ENCODE assay signal across 9 mouse cellular contexts in the genomic region with DNA sequence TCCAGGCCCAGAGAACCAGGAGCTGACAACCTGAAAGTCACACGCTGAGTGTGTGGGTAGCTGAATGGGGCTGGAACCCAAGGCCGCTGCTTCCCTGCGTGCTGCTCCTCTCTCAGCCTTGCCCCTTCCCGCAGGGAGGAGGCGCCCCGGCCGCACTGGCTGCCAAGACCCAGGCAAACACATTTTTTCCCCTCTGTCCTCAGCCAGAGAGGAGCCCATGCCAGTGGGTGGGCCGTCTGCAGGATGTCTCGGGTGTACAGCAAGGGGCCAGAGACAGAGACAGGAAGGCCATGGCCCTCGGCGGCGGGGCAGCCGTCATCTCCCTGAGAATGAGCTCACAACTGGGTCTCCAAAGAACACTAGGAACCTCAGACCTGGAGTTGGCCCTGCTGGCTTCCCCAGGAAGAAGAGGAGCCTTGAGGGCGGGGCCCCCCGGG. TPM values are rescaled to one million over a fixed set of nuclear protein-coding genes. Genes with fewer than 3 reads are reported as not detected.
A peak's percentile ranks its signal among the peaks of the same experiment; 100 is the strongest.
DNase-seq lines count a peak whose midpoint lies in the region; ATAC-seq lines count a peak whose summit lies in the region.
"Had no signal": no experiment of that assay in that cellular context is flagged by ENCODE, and none has a peak within 500 bp of the region (broad histone marks: within the 10 kb centered on the region; RNA-seq: fewer than 3 reads in every experiment).

No protein-coding gene starts in this region.

- peak; percentile 37 for DNase-seq in urinary bladder, postnatal 25 days (ENCODE audit: low spot score)
- no peak for DNase-seq in urinary bladder, adult 2 months (ENCODE audit: low spot score)
- peak; percentile 55 for DNase-seq in testis, postnatal 14 days (ENCODE audit: low spot score)
- no peak for DNase-seq in right cerebral cortex, adult 18-20 months
- DNase-seq in thymus, postnatal 4 days, result no peak
- no peak for DNase-seq in B cell, adult 2 months

- H3K27me3 ChIP-seq in heart, embryonic 15.5 days, result 0 out of 2 replicates have a peak, but pooled peaks cover 2% of the 10 kb centered on the region
- H3K27me3 ChIP-seq in limb, embryonic 13.5 days, result peaks cover 4% of the 10 kb centered on the region; the same call in 1 of the 2 replicates
- H3K27me3 ChIP-seq: Patski had no signal

- peak overlapping the region; percentile 23; the same call in 1 of the 2 replicates for H3K9ac ChIP-seq in heart, embryonic 15.5 days
- peak overlapping the region; percentile 43; the same call in 1 of the 2 replicates for H3K9ac ChIP-seq in limb, embryonic 13.5 days

- H3K27ac ChIP-seq in heart, embryonic 15.5 days, result peak overlapping the region; percentile 77
- peak overlapping the region; percentile 52; the same call in 1 of the 2 replicates for H3K27ac ChIP-seq in limb, embryonic 13.5 days

- WGBS in heart, embryonic 15.5 days, result 19% methylated on average over 15 of the region's 15 CpGs
- 27% methylated on average over 15 of the region's 15 CpGs for WGBS in limb, embryonic 13.5 days

- peak overlapping the region; percentile 10 for H3K4me3 ChIP-seq in heart, embryonic 15.5 days
- H3K4me3 ChIP-seq in limb, embryonic 13.5 days, result no peak overlapping the region

- peak overlapping the region; percentile 40 for H3K4me2 ChIP-seq in heart, embryonic 15.5 days
- peak overlapping the region; percentile 23; the same call in 1 of the 2 replicates for H3K4me2 ChIP-seq in limb, embryonic 13.5 days (replicated peaks)

- peaks cover 48% of the 10 kb centered on the region for H3K4me1 ChIP-seq in heart, embryonic 15.5 days (replicated peaks)
- peaks cover 33% of the 10 kb centered on the region for H3K4me1 ChIP-seq in limb, embryonic 13.5 days

- ATAC-seq in heart, embryonic 15.5 days (replicated peaks; ENCODE audit: insufficient number of reproducible peaks, insufficient read depth, low FRiP score, low read depth), result 0 out of 2 replicates have a peak, but pooled peaks have one; percentile 3
- no peak for ATAC-seq in limb, embryonic 13.5 days (ENCODE audit: low FRiP score, low read depth)
- ATAC-seq: Patski had no signal

- no peaks in the 10 kb centered on the region for H3K36me3 ChIP-seq in heart, embryonic 15.5 days
- no peaks in the 10 kb centered on the region for H3K36me3 ChIP-seq in limb, embryonic 13.5 days

- H3K9me3 ChIP-seq in heart, embryonic 15.5 days (replicated peaks), result no peaks in the 10 kb centered on the region
- H3K9me3 ChIP-seq in limb, embryonic 13.5 days, result no peaks in the 10 kb centered on the region

RNA-seq across cellular contexts. Expression of a gene that starts 4.9 kb away (rescaled TPM):
- polyA plus RNA-seq in urinary bladder, adult 2 months (2012; rRNA removed), result 11.0 and 13.0 TPM in 2 replicates
- polyA plus RNA-seq in heart, embryonic 15.5 days (2015; fragmentation: Nextera tagmentation; extraction: Ambion mirVana), result 3.5 and 3.8 TPM in 2 replicates
- polyA plus RNA-seq in limb, embryonic 13.5 days (2015; fragmentation: Nextera tagmentation; extraction: Ambion mirVana), result 2.2 and 2.4 TPM in 2 replicates

RNA-seq across cellular contexts. Expression of a gene that starts 23.2 kb away (rescaled TPM):
- 20.5 and 20.6 TPM in 2 replicates for polyA plus RNA-seq in urinary bladder, adult 2 months (2012; rRNA removed)
- 9.9 and 13.5 TPM in 2 replicates for polyA plus RNA-seq in heart, embryonic 15.5 days (2015; fragmentation: Nextera tagmentation; extraction: Ambion mirVana)
- polyA plus RNA-seq in limb, embryonic 13.5 days (2015; fragmentation: Nextera tagmentation; extraction: Ambion mirVana), result 11.7 and 12.7 TPM in 2 replicates

RNA-seq across cellular contexts. Expression of a gene that starts 52.0 kb away (rescaled TPM):
- 51.5 and 68.3 TPM in 2 replicates for polyA plus RNA-seq in urinary bladder, adult 2 months (2012; rRNA removed)
- 58.3 and 83.8 TPM in 2 replicates for polyA plus RNA-seq in heart, embryonic 15.5 days (2015; fragmentation: Nextera tagmentation; extraction: Ambion mirVana)
- 70.8 and 77.6 TPM in 2 replicates for polyA plus RNA-seq in limb, embryonic 13.5 days (2015; fragmentation: Nextera tagmentation; extraction: Ambion mirVana)

Comparison
In these comparisons a context has a peak if more than half of its experiments do, and no peak if none do; other contexts are left out.
1. DNase-seq: peak in urinary bladder, postnatal 25 days (single experiment) and testis, postnatal 14 days (single experiment); none in urinary bladder, adult 2 months (single experiment), right cerebral cortex, adult 18-20 months (single experiment), thymus, postnatal 4 days (single experiment) and B cell, adult 2 months (0 of 2).